Mouse (Mus musculus) lung, postnatal 14 days (tissue): ENCODE measurements around the gene Myh9.

Source experiments
- DNase-seq: peaks from one replicate; pipeline ENCODE4 v3.0.0; 2021

Gene Myh9

DNA sequence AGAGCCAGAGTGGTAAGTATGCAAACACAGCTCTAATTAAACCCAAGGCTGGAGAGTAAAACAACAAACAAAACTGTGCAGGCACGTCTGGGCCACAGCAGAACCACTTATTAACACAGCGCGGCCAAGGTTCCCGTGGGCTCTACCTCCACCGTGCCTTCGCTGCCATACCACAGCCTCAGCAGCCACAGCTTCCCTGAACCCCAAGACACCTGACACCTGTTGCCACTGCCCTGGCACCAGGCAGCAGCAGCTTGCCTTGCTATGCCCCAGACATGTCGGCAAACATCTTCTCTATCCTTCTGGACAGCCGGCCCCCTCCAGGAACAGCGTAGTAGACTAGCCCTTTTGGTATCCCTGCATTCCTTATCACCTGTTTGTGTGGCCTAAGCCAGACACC lies 37.0 kb downstream of the Myh9 start:
- DNase-seq: no peak

DNA sequence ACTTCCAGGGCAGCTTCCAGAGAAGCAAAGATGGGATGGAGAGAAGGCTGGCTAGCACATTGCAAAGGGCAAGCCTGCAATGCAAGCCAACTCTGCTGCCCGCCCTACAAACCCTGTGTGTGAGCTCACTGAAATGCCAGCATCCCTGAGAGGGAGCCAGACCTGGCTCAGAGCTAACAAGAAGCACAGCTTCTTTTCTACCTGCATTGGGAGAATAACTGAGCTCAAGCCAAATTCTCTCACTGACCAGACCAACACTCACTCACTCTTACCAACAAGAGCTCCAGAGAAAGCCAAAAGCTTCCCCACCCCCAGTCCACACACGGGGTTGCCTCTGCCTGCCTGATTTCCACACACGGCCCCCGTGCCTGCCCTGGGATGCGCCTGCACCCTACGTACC lies 37.5 kb downstream of the Myh9 start:
- DNase-seq: no peak

DNA sequence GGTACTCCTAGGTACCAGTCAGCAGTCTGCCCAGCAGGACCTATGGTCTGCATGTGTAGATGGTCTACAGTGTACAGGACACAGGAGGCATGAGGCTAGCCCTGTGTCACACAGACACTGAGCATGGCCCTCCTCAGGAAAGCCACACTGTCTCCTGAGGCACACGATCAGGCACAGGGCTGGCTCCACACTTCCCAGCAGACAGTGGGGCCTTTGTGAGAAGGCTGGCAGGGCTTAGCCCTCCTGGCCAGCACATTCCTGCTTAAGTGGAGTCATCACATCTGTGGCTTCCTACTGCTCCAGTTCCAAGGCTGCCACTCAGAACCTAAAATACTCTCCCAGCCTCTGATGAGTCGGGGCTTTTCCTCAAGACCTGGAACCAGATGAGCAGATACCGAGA lies 38.2 kb downstream of the Myh9 start:
- DNase-seq: no peak

DNA sequence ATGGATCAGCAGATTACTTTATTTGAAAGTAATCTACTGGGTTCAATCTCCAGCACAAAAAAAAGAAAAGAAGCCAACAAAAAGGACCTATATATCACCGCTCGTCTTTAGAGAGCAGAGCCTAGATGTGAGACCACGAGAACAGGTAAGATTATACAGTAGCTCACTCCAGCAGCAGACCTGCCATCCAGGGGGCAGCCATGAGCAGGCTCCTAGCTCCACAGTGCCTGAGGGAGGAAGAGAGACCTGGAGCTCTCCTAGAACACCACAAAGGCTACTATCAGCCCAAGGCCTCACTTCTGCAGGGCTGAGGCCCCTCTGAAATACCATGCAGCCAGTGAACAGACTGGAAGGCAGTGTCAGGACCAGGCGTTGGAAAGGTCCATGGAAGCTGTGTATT lies 39.0 kb downstream of the Myh9 start:
- no peak for DNase-seq

DNA sequence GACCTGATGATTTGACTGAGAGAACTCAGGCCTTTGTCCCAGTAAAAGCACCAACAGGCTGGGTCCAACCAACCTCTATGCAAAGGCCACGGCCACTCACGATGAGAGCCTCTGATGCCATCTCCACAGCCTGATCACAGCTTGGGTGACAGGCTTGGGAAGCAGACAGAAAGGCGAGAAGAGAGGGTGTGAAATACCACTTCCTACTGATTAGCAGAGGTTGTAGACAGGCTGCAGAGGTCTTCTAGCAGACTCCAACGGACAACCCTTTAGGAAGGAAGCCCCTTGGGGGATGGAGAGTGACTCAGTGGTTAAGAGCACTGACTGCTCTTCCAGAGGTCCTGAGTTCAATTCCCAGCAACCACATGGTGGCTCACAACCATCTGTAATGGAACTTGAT lies 40.8 kb downstream of the Myh9 start:
- no peak for DNase-seq

DNA sequence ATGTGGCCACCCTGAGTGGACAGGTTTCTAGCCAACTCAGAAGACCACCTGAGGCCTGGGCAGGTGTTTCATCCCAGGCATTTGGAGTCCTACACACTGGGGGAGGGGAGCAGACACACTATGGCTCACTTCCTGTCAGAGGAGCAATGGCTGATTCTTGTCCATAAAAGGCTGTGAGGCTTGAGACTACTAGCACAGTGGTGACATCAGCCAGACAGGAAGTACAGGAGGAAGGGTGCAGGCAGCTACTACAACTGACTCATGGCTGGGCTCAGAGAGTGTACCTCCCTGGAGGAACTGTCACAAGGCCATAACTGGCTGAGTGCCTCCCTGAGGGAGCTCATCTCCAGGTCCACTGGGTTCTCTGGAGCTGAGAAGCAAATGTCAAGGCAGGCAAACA lies 41.5 kb downstream of the Myh9 start:
- peak; percentile 68 for DNase-seq

DNA sequence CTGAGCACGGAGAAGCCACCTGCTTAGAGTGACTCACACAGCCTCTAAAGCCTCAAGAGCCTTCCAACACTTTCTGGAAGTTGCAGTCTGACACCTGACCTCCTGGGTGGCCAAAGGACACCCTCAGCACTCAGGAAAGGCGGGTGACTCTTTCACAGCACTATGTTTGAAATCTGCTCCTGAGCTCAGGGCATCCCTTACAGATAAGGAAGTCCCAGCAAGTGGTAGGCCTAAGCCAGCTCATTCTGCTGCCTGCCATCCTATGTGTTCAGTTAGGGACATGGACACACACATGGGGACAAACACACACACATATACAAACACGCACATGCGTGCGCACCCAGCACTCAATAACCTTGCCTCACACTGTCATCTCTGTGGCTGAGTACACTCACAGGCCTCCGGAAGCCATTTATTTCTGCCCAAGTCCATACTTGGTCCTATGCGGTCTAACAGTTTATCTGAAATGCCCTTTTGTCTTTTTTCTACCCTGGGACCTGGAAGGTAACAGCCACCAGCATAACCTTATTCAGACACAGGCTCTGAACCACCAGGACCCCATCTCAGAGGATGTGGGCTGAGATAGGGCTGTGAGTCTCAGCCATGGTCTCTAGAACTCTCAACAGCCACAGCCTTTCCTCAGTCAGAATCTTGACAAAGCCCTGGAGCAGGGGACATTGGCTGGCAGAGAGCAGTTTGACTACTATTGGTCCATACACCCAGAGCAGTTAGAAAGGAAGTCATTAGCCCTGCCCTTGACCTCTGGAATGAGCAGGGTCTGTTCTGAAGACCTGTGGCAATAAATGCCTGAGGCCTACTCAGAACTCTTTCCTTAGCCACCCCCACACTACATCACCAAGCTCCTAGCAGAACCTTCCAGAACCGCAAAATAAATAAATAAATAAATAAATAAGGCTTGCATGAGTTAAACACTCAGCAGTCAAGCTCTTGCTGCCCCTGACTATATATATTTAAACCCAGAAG lies 42.2 kb downstream of the Myh9 start:
- DNase-seq: no peak

DNA sequence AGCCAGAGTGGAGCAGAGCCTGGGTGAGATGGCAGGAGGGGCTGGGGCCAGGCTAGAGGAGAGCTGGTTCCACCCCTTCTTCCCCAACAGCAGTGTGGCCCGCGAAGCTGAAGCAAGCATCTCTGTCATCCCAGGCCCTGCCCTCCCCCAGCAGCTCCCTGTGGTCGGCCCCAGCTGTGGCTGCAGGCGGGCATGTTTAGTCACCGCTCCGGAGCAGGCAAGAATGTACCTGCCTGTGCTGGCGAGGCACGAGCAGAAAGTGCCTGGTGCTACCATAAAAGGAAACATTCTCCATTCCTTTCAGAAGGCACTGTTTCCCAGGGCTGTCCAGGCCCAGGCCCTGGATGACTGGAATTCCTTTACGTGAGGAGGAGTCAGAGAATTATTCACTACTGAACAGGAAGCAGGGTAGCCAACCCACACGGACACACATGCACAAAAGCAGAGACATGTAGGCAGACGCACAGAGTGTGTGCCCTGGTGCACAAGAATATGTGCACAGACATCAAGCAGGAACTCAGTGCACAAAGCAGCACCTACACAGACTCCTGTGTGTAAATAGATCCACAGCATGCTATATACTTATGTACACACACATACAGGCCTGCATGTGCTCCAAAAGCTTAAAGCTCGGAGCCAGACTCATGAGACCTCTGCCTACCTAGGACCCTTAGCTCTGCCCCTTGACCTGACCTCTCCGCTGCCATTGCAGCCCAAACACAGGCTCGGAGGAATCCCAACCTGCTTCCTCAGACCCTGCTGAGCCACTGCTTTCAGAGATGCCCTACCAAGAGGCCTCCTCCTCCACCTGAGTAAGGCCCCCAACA lies 43.1 kb downstream of the Myh9 start:
- peak; percentile 58 for DNase-seq

DNA sequence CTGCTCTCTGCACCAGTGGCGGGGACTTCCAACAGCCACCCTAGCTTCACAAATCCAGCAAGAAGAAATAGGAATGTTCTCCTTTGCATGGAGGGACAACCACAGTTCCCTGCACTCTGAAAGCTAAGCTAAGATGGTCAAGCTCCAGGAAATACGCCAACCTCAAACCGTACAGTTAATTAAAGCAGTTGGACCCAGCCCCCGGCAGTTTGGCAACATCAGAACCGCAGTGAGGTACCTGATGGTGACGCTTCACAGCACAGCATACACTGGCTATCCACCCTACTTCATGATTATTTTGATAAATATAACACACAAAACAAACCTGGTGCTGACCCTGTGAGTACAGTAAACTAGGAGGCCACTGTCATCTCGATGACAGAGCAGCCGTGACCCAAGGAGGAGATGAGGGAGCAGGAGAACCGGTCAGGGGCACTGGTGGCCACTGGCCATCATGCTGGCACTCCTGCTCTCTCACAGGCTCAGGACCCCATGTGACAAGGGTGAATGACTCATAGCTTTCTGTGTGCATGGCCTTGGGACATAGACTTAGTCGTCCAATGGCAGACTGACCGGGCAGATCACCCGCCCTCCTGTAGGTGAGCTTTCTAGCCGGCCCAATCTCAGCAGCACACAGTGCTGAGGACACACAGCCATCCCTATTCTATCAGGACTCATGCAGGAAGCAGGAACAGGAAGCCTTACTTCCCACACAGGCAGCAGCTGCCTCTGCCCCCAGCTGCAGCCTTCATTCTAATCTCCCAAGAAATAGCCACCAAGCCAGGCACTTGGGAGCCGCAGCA lies 44.2 kb downstream of the Myh9 start:
- DNase-seq: no peak

DNA sequence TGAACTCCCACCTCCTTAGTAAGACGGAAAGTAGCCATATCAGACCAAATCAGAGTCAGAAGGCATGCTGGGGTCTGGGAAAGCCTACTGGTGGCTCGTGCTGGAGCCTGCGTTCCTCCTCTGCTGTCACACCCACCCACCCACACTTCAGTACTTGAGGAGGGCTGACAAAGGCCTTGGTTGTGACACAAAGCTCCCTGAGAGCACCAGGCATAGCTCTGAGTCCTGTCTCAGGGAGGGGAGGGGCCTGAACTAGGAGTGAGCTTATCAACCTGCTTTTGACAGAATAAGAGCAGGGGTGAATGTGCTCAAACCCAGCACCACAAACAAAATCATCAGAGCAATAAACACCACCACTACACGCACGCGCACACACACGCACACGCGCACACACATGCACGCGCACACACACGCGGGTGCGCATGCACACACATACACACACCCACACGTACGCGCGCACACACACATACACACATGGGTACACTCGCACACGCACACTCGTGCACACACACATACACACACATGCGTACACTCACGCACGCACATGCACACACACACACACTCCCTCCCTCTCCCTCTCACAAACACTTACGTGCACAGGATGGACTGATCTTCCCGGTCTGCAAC lies 45.5 kb downstream of the Myh9 start:
- DNase-seq: no peak

DNA sequence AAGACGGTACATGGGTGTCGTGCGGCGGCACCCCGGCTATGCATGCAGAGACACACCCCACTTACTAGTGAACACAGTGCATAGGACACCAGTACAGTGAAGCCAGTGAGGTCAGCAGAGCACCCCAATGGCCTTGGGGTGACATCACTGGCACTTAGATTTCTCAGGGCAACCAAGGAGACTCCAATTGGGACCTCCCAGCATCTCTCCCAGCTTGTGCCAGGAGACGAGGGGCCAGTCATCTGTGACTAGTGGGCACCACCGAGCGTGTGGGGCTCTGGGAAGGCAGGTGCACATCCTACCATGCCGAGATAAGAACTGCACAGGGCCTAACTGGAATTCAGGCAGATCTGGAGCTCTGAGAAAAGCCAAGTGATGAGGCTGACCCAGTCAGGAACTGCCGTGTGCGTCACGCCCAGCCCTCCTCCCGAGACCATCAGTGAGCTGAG lies 47.0 kb downstream of the Myh9 start:
- no peak for DNase-seq

DNA sequence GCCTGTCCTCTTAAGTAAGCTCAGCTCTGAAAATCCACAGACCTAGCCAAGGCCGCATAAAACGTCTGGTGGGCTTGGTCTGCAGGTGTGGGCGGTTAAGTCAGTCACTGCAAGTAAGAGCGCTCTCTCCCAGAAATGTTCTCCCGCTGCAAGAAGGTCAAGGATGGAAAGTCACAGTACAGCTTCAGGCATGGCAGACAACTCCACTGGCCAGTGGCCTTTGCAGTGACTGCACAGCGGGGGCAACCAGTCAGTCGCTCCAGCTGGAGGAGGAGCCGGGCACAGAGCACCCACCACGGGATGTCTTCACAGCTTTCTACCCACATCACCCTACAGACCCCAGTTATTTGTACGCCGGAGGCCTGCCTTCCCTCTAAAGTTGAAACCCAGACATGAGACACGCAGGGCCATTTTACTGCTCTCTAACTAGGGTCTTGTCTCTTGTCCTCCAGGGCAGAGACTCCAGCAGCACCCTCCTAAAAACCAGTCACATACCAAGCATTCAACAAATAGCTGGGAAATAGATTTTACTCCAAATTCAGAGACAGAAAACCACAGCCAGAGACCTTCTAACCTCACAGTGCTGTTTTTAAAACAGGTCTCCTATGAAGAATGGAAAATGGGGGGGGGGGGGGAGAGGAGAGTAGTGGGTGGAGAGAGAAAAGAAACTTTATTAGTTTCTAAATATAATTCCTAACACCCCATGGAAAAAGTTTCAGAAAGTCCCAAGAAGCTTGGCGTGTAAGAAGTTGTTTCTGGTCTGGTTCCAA lies 47.7 kb downstream of the Myh9 start:
- no peak for DNase-seq

DNA sequence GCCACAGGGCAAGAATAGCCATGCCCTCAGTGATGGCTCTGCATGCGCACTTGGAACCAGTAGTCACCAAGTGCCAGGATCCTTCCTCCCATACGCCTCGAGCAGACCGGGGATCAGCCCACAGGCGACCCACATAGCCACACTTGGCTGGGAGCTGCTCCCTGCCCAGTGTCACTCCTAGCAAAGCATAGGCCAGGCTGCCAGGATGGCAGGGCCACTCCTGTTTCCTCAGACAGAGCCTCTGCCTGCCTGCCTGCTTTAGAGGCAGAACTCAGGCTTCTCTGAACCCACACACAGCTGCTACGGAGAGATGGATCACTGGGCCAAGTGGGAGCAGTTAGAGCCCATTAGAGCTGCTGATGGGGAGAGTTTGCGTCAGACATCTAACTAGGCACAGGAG lies 48.4 kb downstream of the Myh9 start:
- DNase-seq: no peak

DNA sequence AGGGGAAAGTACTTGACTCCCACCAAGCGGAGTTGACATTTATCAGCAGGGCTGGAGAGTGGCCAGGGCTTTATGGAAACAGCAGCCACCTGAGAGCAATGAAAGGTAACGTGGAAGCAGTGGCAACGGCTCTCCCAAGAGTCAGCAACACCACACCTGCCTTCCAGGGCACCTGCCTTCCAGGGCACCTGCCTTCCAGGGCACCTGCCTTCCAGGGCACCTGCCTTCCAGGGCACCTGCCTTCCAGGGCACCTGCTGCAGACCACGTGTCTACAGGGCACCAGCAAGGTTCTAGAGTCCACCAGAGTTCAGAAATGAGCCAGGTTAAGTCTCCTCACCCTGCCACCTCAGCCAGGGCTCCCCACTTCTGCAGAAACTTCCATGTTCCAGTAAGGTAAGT lies 48.9 kb downstream of the Myh9 start:
- no peak for DNase-seq

DNA sequence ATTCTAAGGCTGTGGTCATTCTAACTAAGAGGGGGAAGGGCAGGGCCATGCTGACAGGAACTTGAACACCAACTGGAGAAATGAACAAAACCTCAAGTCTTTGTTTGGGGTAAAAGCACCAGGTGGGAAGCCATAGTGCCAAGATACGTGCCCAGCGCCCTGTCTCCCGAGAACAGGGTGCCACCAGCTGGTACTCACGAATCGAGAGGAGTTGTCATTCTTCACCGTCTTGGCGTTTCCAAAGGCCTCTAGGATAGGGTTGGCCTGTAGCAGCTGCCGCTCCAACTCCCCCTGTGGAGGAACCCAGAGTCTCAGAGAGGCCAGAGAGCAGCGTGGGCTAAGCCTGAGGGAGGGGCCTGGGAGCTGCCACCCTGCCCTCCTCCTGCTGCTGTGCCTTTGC lies 49.9 kb downstream of the Myh9 start:
- no peak for DNase-seq

DNA sequence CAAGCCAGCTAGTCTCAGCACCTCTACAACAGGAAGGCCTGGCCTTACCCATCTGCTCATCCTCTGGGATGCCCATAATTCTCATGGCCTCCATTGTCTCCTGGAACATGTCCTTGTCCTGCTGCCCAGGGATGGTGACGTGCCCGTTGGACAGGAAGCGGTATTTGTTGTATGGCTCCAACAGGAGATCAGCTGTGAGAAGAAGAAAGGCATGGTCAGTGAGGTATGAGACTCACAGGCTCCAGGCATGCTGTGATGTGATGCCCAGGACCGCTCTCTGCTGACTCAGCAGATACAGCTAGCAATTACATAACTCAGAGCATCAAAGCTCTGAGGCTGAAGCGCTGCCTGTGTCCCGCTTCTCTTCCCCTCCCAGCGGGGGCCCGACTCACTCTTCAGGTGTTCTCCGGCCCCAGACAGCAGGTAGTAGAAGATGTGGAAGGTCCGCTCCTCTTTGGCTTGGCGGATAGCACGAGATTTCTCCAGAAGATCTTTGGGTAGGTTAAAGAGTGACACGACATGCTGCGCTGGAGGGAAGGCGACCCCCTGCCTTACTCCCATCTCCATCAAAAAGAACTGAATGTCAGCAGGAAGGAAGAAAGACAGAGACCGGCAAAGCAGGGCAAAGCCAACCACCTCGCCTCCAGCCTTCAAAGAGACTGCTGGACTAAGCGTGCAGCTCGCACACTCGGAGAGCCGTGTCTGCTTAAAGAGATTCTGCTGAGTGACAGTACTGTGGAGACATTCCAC lies 51.1 kb downstream of the Myh9 start:
- no peak for DNase-seq

DNA sequence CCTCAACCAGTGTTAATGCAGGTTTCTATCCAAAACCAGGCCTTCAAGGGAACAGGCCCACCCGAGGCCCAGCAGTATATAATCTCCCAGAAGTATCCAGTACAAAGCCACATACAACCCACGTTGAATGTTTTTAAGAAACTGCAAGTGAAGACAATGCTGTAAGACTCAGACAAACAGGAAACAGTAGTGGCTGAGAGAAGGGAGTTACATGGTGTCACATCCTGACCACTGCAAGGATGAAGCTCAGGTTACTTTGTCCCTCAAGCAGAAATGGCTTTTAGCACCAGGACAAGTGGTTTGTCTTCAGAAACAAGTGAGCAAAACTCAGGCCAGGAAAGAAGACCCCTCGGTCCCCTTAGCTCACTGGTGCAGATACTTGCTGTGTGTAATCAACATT lies 52.8 kb downstream of the Myh9 start:
- DNase-seq: no peak

DNA sequence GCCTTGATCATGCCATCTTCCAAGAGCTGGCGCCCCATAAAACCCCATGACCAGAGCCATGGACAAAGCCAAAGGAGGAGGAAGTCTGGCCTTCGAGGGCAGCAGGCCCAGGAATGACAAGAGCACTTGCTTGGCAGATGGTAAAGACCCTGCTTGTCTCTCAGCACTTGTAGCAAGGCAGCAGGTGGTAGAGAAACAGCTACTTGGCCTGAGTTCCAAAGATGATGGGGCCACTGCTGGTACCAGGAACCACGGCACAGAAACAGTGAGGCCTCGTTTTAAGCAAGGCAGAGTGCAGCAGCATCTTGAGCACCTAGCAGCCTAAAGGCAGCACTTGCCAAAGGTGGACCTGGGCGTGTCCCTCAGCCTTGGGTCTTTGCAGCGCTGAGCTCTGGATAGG lies 53.6 kb downstream of the Myh9 start:
- DNase-seq: no peak

DNA sequence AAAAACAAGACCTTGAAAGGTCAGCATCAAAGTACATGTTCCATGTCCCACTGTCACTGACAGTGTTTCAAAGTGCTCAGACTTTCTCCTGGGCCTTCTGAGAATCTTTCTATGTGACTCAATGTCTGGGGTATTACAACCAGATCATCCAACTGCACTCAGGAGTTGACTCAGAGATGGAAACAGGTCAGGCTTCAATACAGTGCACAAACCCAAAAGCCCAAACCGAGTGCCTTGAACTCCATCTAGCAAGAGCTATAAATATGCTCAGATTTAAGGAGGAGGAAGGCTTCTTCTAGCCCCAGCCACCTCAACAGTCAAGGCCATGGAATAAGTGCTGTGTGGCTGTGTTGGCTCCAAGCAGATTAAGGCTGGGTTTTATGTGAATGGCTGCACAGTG lies 56.2 kb downstream of the Myh9 start:
- DNase-seq: no peak

DNA sequence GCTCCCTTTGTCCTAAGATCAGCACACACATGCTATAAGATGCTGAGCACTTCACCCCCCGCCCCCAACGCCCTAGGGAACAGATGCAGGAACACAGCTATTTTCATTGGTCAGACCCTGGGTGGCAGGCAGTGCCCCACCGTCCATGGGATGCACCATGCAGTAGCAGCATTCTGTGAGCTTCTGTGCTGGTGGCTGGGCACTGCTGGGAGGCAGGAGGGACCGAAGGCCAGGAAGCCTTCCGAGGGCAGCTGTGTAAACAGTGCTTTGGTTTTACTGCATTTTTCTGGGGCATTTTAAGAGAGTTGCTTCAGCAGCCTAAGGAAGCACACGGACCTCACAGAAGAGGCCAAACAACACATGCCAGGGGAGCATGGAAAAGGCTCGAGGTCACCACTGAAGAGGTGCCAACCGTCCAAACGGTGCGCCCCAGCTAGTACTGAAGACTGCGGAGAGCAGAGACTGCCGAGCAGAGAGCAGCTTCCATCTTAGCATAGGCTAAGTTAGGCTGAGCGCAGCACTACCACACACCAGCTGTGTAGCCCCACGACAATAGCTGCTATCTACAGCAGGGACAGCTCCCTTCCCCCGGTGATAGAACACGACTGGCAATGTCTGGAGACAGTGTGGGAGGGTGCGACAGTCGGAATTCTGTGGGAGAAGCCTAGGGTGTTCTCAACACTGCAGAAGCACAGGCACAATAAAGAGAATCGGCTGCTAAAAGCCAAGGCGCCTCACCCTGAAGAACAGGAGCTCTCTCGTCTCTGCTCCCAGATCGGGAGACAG lies 57.7 kb downstream of the Myh9 start:
- DNase-seq: no peak
